Mouse (Mus musculus) cortical plate, adult 2 months (tissue): ENCODE measurements around the gene Coq9.

Source experiments
- CTCF ChIP-seq: fragments of 200-500 bp; IDR thresholded peaks from 2 replicates; pipeline ENCODE4 v1.5.1; 2011; ENCODE audit warnings: mild to moderate bottlenecking, control low read depth, low read length; ENCODE audit not compliant: insufficient read depth; ENCODE audit errors: extremely low read depth
- POLR2A ChIP-seq: fragments of 200-500 bp; IDR thresholded peaks from 2 replicates; pipeline ENCODE4 v1.6.1; 2011; ENCODE audit warnings: mild to moderate bottlenecking, low read length, control low read depth; ENCODE audit not compliant: insufficient read depth; ENCODE audit errors: extremely low read depth

DNA sequence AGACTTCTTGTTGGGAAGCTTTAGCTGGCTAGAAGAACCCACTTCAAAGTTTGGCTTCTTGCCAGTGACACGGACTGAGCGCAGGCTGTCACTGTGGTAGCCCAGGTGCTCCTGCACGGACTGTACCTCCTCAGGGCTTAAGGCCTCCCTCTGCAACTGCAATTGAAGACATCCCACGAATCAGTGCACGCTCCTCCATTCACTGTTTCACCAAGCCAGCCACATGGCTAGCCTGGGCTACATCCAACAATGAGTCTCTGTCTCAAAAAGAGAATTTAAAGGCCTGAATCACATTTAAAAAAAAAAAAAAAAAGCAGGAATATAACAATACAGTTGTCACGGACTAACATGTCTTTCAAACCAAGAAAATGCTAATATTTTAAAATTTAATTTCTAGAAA lies 9.8 kb upstream of the Coq9 start:
- TF ChIP-seq CTCF: no peak
- TF ChIP-seq POLR2A: no peak
